Mouse (Mus musculus) hindbrain, embryonic 12.5 days (tissue): ENCODE measurements around the gene Ppp1r3e. TPM values are rescaled to one million over a fixed set of nuclear protein-coding genes. Genes with fewer than 3 reads are reported as not detected.

ENCODE experiments used
- ATAC-seq: fragments of 200-750 bp; cut with Nextera tagmentation; 2 replicates; pipeline ENCODE4 v1.8.0; 2017; ENCODE audit warnings: moderate TSS enrichment; ENCODE audit not compliant: low FRiP score
- H3K27ac ChIP-seq: fragments of 300-500 bp; sonication (generic); 2 replicates; pipeline ENCODE4 v1.5.1; 2016; ENCODE audit warnings: mild to moderate bottlenecking
- H3K27me3 ChIP-seq: fragments of 300-500 bp; sonication (generic); 2 replicates; pipeline ENCODE4 v1.6.1; 2016; ENCODE audit warnings: mild to moderate bottlenecking
- H3K36me3 ChIP-seq: fragments of 300-500 bp; sonication (generic); 2 replicates; pipeline ENCODE4 v1.6.1; 2016; ENCODE audit warnings: mild to moderate bottlenecking
- H3K4me1 ChIP-seq: fragments of 300-500 bp; sonication (generic); 2 replicates; pipeline ENCODE4 v1.6.1; 2016
- H3K4me2 ChIP-seq: fragments of 300-500 bp; sonication (generic); replicated peaks from 2 replicates; pipeline ENCODE4 v1.6.1; 2016; ENCODE audit warnings: mild to moderate bottlenecking
- H3K4me3 ChIP-seq: fragments of 300-500 bp; sonication (generic); 2 replicates; pipeline ENCODE4 v1.5.1; 2016; ENCODE audit warnings: mild to moderate bottlenecking
- H3K9ac ChIP-seq: fragments of 300-500 bp; sonication (generic); 2 replicates; pipeline ENCODE4 v1.6.1; 2016; ENCODE audit warnings: mild to moderate bottlenecking, moderate library complexity
- H3K9me3 ChIP-seq: fragments of 300-500 bp; sonication (generic); replicated peaks from 2 replicates; pipeline ENCODE4 v1.6.1; 2016; ENCODE audit warnings: mild to moderate bottlenecking
- WGBS: fragments of 180-500 bp; shearing (Covaris S2); methylation state at CpG from one replicate; pipeline ENCODE4 v1.1.7; 2016; 5-methylcytosine and 5-hydroxymethylcytosine counted together
- polyA plus RNA-seq: library from polyadenylated mRNA; unstranded; fragments of >200 nt; fragmentation: Nextera tagmentation; extraction: Ambion mirVana; gene quantifications from 2 replicates; pipeline ENCODE4 v1.2.1, GENCODE M21; 2016

Gene Ppp1r3e
- polyA plus RNA-seq, 1 experiment from 2014 or later = 1.5 TPM

GRCm38 (mm10) chr14:54870861-54871260 is 6.5 kb downstream of the Ppp1r3e start, which contains the start of gene Homez:
Gene Homez (minus strand): TSS chr14:54870961.
- 0 out of 2 replicates have a peak, but pooled peaks cover 3% of the 10 kb centered on the region for H3K27me3 ChIP-seq
- WGBS = 87% methylated on average over 5 of the region's 5 CpGs
- H3K4me2 ChIP-seq = no peak within 1 kb of the TSS
- no peak for ATAC-seq
- H3K4me3 ChIP-seq = no peak within 1 kb of the TSS
- H3K9me3 ChIP-seq = no peaks in the 10 kb centered on the region
- no peak within 1 kb of the TSS for H3K9ac ChIP-seq
- H3K27ac ChIP-seq = no peak within 1 kb of the TSS
- H3K36me3 ChIP-seq = no peaks in the 10 kb centered on the region
- H3K4me1 ChIP-seq = peaks cover 6% of the 10 kb centered on the region

- 88% methylated on average over 4 of the region's 4 CpGs for WGBS
- Histone ChIP-seq H3K9me3 (no peaks in the 10 kb centered on the region), H3K4me3 (no peak overlapping the region), H3K4me2 (no peak overlapping the region), H3K4me1 (peaks cover 4% of the 10 kb centered on the region), H3K9ac (no peak overlapping the region), H3K36me3 (no peaks in the 10 kb centered on the region), H3K27me3 (no peaks in the 10 kb centered on the region), H3K27ac (no peak overlapping the region)
- no peak for ATAC-seq
Measured at GRCm38 (mm10) chr14:54868026-54868425, 9.3 kb downstream of the Ppp1r3e start.

- Histone ChIP-seq H3K27ac (no peak overlapping the region), H3K4me2 (no peak overlapping the region), H3K36me3 (no peaks in the 10 kb centered on the region), H3K9ac (no peak overlapping the region), H3K9me3 (no peaks in the 10 kb centered on the region), H3K4me3 (no peak overlapping the region), H3K4me1 (peaks cover 4% of the 10 kb centered on the region), H3K27me3 (no peaks in the 10 kb centered on the region)
- no peak for ATAC-seq
- WGBS = 48% methylated on average over 5 of the region's 5 CpGs
Measured at GRCm38 (mm10) chr14:54866936-54867335, 10.4 kb downstream of the Ppp1r3e start.

DNA sequence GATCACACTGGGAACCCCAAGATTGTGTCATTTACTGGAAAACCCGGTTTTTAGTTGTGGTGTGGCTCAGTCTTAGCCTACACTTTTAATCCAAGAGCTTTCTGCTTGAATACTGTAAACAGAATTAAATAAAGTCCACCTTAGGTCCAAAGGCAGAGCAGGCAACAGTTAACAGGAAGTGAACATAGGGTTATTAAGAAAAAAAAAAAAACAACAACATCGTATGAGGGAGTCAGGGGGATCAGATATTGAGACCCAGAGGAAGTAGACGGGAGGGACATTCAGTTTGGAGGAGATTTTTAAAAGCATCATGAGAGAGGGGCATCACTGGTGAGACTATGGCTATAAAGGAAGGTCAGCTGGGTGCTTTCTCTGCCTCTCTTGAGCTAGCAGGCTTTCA is 11.1 kb downstream of the Ppp1r3e start:
- 71% methylated on average over 3 of the region's 3 CpGs for WGBS
- Histone ChIP-seq H3K36me3 (no peaks in the 10 kb centered on the region), H3K4me1 (peaks cover 4% of the 10 kb centered on the region), H3K9ac (no peak overlapping the region), H3K4me2 (no peak overlapping the region), H3K27ac (no peak overlapping the region), H3K9me3 (no peaks in the 10 kb centered on the region), H3K27me3 (no peaks in the 10 kb centered on the region), H3K4me3 (no peak overlapping the region)
- no peak for ATAC-seq

- 85% methylated on average over 5 of the region's 5 CpGs for WGBS
- H3K9ac ChIP-seq = no peak overlapping the region
Measured at GRCm38 (mm10) chr14:54865626-54866025, 11.7 kb downstream of the Ppp1r3e start.

DNA sequence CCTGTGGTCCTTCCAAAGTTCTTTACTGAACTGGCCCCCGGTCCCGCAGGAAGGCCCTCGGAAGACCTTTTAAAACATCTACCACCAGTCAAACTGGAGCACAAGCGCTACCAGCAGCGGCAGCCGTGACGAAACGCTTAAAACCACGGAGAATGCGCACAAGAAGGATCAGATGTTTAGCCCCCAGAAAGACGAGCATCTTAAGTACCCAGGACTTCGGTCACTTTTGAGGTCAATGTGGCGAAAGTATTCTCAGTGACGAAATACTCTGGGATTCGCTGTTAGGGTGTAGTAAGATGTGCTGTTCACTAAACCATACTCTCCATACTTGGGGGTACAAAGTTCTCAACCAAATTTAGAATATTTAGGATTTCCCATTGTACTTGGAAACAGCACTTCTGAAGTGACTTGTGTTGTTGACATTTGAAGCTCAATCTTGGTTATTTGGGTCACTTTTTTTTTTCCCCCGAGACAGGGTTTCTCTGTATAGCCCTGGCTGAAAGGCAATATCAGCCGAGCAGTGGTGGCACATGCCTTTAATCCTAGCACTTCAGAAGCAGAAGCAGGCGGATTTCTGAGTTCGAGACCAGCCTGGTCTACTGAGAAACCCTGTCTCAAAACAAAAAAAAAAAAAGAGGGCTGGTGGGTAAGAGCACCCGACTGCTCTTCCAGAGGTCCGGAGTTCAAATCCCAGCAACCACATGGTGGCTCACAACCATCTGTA is 12.9 kb downstream of the Ppp1r3e start:
- Histone ChIP-seq H3K36me3 (no peaks in the 10 kb centered on the region), H3K27me3 (no peaks in the 10 kb centered on the region), H3K4me1 (peaks cover 4% of the 10 kb centered on the region), H3K4me2 (peak overlapping the region; percentile 70), H3K27ac (peak overlapping the region; percentile 75), H3K9ac (peak overlapping the region; percentile 94), H3K9me3 (no peaks in the 10 kb centered on the region), H3K4me3 (peak overlapping the region; percentile 94)
- ATAC-seq = 0 out of 2 replicates have a peak, but pooled peaks have one; percentile 8
- WGBS = 18% methylated on average over 21 of the region's 21 CpGs

More at GRCm38 (mm10) chr14:54865626-54866025, 11.7 kb downstream of the Ppp1r3e start:
- H3K27me3 ChIP-seq = no peaks in the 10 kb centered on the region
- no peak overlapping the region for H3K4me3 ChIP-seq
- H3K36me3 ChIP-seq = no peaks in the 10 kb centered on the region
- H3K4me2 ChIP-seq = no peak overlapping the region
- no peaks in the 10 kb centered on the region for H3K9me3 ChIP-seq
- peaks cover 4% of the 10 kb centered on the region for H3K4me1 ChIP-seq
- H3K27ac ChIP-seq = no peak overlapping the region
- no peak for ATAC-seq

- H3K4me3 ChIP-seq = peak overlapping the region; percentile 94
- H3K27me3 ChIP-seq = no peaks in the 10 kb centered on the region
- H3K36me3 ChIP-seq = no peaks in the 10 kb centered on the region
- peak overlapping the region; percentile 75 for H3K27ac ChIP-seq
- peaks cover 4% of the 10 kb centered on the region for H3K4me1 ChIP-seq
- peak overlapping the region; percentile 70 for H3K4me2 ChIP-seq
- H3K9me3 ChIP-seq = no peaks in the 10 kb centered on the region
- ATAC-seq = peak; percentile 100
- WGBS = under 1% methylated on average over 55 of the region's 56 CpGs
- H3K9ac ChIP-seq = peak overlapping the region; percentile 94
Measured at GRCm38 (mm10) chr14:54863501-54864312, 13.6 kb downstream of the Ppp1r3e start.

DNA sequence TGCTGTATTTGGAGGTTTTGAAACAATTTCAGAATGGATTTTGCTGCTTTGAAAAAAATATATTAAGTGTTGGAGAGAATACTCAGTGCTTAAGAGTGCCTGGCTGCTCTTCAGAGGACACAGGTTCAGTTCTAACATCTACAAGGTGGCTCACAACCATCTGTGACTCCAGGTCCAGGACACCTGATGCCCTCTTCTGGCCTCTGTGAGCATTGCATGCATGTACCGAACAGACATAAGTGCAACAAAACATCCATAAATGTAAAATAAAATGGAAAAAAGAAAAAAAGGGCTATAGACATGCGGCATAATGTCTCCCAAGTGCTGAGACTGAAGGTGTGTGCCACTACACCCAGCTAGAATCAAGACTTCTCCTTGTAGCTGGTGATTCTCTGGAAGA is 16.8 kb downstream of the Ppp1r3e start:
- Histone ChIP-seq H3K36me3 (peaks cover 23% of the 10 kb centered on the region), H3K9me3 (no peaks in the 10 kb centered on the region), H3K27me3 (no peaks in the 10 kb centered on the region), H3K9ac (no peak overlapping the region), H3K4me1 (peaks cover 4% of the 10 kb centered on the region), H3K4me3 (no peak overlapping the region), H3K4me2 (no peak overlapping the region), H3K27ac (no peak overlapping the region)
- no peak for ATAC-seq
- 28% methylated on average over 2 of the region's 2 CpGs for WGBS

DNA sequence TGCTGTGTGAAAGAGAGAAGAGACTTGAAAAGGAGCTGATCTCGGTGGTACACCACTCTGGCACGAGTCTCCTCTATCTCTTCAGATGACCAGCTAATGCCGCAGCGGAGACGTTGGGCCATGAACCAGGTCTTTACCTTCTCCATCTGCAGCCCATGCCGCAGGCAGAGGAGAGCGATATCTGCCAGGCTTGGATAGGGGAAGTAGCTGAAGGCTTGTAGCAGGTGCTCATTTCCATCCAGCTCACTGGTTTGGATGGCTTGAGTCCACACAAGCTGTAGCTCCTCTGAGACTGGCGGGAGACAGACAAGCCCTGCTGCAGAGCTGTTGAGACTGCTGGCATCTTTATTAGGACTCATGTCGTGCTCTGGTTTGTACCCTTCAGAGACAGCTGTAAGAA is 19.5 kb downstream of the Ppp1r3e start:
- no peaks in the 10 kb centered on the region for H3K9me3 ChIP-seq
- H3K27me3 ChIP-seq = no peaks in the 10 kb centered on the region
- 94% methylated on average over 9 of the region's 9 CpGs for WGBS
- ATAC-seq = no peak
- H3K27ac ChIP-seq = no peak overlapping the region
- no peak overlapping the region for H3K4me3 ChIP-seq
- H3K36me3 ChIP-seq = peaks cover 32% of the 10 kb centered on the region
- 0 out of 2 replicates have a peak overlapping the region, but pooled peaks have one; percentile 13 for H3K9ac ChIP-seq
- no peak overlapping the region for H3K4me2 ChIP-seq
- H3K4me1 ChIP-seq = no peaks in the 10 kb centered on the region

GRCm38 (mm10) chr14:54856703-54857102 is 20.6 kb downstream of the Ppp1r3e start:
- ATAC-seq = no peak
- 91% methylated on average over 7 of the region's 7 CpGs for WGBS
- no peaks in the 10 kb centered on the region for H3K4me1 ChIP-seq
- H3K4me3 ChIP-seq = no peak overlapping the region
- H3K9ac ChIP-seq = no peak overlapping the region
- no peak overlapping the region for H3K27ac ChIP-seq
- no peaks in the 10 kb centered on the region for H3K27me3 ChIP-seq
- peaks cover 32% of the 10 kb centered on the region for H3K36me3 ChIP-seq
- H3K9me3 ChIP-seq = no peaks in the 10 kb centered on the region
- H3K4me2 ChIP-seq = no peak overlapping the region

GRCm38 (mm10) chr14:54855726-54856125 is 21.6 kb downstream of the Ppp1r3e start:
- Histone ChIP-seq H3K9ac (no peak overlapping the region), H3K27ac (no peak overlapping the region), H3K36me3 (peaks cover 32% of the 10 kb centered on the region), H3K4me2 (no peak overlapping the region), H3K27me3 (no peaks in the 10 kb centered on the region), H3K9me3 (no peaks in the 10 kb centered on the region), H3K4me3 (no peak overlapping the region), H3K4me1 (no peaks in the 10 kb centered on the region)
- WGBS = 90% methylated on average over 3 of the region's 3 CpGs
- no peak for ATAC-seq

DNA sequence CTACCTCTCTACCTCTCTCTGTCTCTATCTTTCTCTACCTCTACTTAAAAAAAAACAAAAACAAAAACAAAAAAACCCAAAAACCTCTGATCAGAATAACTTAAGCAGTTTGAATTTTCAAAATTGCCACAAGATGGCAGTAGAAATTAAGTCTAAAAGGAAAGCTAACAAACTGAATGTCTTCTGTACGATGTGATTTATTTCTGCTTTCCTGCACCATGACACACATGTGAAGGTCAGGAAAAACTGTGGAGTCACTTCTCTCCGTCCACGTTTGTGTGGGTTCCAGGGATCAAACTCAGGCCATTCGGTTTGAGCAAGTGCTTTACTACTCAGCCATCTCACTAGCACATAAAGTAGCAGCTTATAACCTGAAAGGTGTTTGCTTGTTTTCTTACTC is 33.9 kb downstream of the Ppp1r3e start:
- no peak for ATAC-seq
- Histone ChIP-seq H3K9ac (no peak overlapping the region), H3K27ac (no peak overlapping the region), H3K9me3 (no peaks in the 10 kb centered on the region), H3K27me3 (no peaks in the 10 kb centered on the region), H3K4me3 (no peak overlapping the region), H3K36me3 (no peaks in the 10 kb centered on the region), H3K4me2 (no peak overlapping the region), H3K4me1 (no peaks in the 10 kb centered on the region)
- WGBS = 2% methylated on average over 4 of the region's 4 CpGs
